Mouse (Mus musculus) gastrocnemius, postnatal 4 days (tissue): Measurements from ENCODE around the gene Rln1. TPM values are rescaled to one million over a fixed set of nuclear protein-coding genes. Genes with fewer than 3 reads are reported as not detected.

Experiments
- DNase-seq, 2 experiments: peaks; one replicate each; pipeline ENCODE4 v3.0.0; 2021 to 2022; ENCODE audit warnings: low spot score in 2 of 2, mixed read lengths in 2 of 2
- total RNA-seq, 2 experiments: library from RNA; stranded (reverse); gene quantifications; 2 replicates each; pipeline ENCODE4 v1.2.3; 2021

Rln1 gene
- total RNA-seq, 2 experiments from 2014 or later = 0.78 to 1.1 TPM

- no peak for DNase-seq
Observed at GRCm38 (mm10) chr19:29362173-29362930, 27.9 kb upstream of the Rln1 start.

- DNase-seq = peak; percentile 71 to 89
Observed at GRCm38 (mm10) chr19:29361468-29362130, 27.1 kb upstream of the Rln1 start.

GRCm38 (mm10) chr19:29360251-29360650 is 25.8 kb upstream of the Rln1 start:
- DNase-seq = no peak

DNA sequence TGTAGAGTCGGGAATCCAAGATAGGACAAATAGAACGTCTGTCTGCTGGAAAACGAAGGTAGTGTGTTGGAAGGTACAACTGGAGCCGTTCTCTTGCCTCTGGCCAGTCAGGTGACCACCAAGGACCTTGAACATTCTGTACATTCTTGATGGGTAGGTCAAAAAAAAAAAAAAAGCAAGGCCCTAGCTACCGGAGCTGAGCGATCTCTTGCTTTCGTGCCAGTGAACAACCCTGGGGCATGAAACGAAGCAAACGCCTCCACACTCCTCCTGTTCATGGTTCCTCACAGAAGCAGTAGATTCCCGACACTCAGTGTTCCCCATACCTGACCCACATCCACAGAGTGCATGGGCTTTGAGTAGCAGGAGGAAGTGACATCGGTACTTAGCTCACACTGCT is 21.8 kb upstream of the Rln1 start:
- DNase-seq = no peak

DNA sequence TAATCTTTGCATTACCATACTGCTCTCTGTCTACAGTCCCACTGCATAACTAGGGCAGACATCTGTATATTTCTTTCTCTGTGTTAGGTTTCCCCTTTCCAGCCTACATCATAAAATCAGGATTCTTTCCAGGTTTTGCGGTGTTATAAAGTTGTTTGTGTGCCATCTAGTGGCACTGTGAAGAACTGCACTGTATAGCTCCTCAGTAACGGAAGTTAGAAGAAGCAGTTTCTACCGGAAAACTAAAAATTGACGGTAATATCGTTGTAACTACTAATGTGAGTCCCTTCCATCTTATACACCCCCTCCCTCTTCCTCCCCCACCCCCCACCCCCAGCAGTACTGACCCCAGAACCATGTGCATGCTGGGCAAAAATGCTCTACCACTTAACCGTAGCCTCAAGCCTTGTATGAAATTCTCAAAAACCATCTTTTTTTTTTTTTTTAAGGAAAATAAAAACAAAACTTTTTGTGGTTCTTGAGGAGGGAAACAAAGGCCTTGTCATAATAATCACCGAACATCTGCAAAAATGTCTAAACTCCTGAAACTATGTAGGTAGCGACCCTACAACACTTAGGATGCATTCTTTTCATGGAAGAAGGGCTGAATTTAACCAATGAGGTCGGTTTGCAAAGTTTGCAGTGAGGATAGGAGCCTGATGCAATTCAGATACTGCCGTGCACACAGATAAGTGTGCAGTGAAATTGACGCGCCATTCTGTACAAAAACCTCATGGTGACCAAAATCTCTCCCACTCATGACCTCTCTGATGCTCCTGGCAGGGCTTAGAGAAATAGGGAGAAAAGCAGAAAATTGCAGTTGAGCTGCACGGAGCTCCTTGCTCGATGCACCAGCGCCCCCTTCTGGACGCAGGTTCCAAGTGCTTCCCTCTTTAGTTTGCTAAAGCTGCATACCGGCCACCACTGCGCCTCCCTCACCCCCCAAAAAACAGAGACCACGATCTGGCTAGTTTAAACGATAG is 20.7 kb upstream of the Rln1 start:
- peak; percentile 86 to 92 for DNase-seq

DNA sequence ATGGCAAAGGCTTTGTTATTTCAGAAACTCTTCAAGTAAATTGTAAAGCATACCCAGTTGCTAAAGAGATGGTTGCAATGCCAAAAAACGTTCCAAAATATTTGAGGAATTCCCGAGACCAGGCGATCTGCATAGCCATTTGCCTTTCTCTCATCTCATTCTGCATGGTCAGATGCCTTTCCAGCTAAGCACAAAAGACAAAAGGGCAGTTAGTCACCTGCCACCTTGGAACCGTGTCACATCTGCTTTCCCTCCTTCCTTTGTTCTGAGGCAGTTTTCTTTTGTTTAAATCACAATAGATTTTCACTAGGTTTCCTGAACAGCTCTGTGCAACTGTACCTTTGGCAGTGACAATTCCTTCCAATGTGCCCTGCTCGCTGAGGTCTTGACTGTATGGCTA is 16.5 kb upstream of the Rln1 start:
- no peak for DNase-seq

DNA sequence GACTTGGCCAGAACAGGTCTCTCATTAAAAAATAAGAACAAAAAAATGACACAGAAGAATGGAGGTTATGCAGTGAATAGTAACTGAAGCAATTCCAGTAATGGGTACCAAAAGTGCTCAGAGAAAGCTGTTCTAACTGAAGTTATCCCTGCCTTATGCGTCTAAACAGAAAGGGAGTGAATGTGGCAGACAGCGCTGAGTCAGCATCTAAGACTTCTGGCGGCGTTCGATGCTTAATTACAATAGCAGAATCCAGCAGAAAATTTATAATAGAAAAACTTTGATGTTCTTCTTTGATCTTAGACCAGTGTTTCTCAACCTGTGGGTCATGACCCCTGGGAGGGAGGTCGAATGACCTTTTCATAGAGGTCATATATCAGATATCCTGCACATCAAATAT is 11.2 kb upstream of the Rln1 start:
- no peak for DNase-seq

- DNase-seq = no peak
Observed at GRCm38 (mm10) chr19:29344868-29345267, 10.4 kb upstream of the Rln1 start.

GRCm38 (mm10) chr19:29342281-29342680 is 7.8 kb upstream of the Rln1 start:
- DNase-seq = no peak

DNA sequence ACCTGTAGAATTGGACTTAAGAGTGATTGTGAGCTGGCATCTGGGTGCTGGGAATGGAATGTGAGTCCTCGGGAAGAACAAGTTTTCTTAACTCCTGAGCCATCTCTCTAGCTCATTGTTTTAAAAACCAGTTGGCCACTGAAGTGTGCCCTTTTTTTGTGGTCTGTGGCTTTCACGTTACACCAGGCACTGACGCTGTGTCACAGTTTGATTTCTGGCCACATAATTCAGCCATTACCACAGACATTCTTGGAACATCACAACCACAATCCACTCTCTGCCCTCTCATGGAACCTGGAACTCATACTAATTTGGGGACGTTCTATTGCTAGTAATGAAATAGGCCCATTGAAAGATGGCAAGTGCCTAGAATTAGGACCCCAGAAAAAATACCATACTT is 6.6 kb upstream of the Rln1 start:
- no peak for DNase-seq

GRCm38 (mm10) chr19:29336624-29337023 is 2.2 kb upstream of the Rln1 start:
- no peak for DNase-seq

DNA sequence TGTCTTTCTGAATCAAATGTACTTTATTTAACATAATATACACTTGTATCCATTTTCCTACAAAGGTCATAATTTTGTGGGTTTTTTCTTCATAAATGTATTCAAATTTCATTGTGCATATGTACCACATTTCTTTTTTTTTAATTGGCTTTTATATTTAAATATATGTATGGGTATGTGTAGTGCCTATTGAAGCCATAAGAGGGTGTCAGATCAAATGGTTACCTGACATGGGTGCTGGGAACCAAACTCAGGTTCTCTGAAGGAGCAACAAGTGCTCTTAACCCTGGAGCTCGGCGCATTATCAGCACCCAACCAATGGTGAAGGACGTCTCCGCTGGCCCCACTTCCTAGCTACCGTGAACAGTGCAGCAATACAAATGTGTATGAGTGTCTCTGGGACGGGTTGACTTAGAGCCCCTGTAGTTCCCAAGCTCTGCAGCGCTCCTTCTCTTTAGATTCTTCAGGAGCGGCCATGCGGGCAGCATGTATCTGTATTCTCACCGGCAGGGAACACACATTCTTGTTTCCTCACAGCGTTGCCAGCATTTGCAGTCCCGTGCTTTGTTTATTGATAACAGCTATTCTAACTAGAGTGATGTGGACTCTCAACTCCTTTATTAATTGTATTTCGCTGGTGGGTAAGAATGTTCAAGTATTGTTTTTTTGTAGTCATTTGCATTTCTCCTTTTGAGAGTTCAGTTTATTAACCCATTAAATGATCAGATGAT is 7.5 kb downstream of the Rln1 start:
- no peak for DNase-seq

DNA sequence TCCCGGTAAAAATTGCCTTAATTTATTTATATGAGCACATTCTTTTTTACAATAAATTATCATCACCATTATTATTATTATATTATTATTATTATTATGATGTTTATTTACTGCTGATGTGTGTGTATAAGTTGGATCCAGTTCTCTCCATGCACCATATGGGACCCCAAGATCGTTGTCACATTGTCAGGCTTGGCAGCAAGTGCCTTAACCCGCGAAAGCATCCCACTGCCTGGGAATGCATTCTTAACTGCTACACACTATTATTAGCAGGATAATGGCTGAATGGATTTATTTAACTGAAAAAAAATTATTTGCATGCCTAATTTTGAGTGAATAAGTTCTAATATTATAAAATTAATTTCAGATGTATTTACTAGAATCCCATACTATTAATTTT is 8.1 kb downstream of the Rln1 start:
- no peak for DNase-seq

DNA sequence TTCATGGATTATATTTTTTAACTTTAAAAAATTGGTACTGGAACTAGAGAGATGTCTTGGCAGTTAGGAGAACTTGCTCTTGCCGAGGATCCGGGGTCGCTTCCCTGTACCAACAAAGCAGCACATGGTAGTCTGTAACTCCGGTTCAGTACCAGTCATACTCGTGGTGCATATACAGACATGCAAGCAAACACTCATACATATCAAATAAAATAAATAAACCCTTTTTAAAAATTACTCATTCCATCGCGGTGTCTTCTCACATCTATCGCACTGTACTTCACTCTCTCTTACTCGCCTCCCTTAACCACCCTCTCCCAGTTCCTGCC is 8.7 kb downstream of the Rln1 start:
- DNase-seq = no peak

GRCm38 (mm10) chr19:29325053-29325851 is 9.2 kb downstream of the Rln1 start, which contains the start of gene Insl6:
Insl6 (minus strand) TSS chr19:29325356.
- DNase-seq = peak; percentile 56 to 81

GRCm38 (mm10) chr19:29323416-29324049 is 10.9 kb downstream of the Rln1 start:
- DNase-seq = no peak

DNA sequence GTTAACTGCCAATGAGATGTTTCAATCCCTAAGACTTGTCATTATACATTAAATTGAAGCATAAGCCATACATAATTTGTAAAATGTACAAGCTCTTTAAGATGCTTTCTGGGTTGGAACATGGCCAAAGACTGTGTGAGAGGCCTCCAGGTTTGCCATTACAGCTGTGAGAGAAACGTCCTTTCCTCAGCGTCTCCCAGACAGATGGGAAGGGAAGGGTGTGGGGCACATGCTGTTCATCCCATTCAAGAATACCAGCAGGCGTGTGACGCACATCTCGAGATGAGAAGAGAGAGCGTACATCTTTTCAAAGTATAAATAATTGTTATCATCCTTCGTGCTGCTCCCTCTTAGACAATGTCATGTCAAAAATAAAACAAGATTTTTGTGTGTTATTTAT is 21.8 kb downstream of the Rln1 start:
- DNase-seq = no peak

DNA sequence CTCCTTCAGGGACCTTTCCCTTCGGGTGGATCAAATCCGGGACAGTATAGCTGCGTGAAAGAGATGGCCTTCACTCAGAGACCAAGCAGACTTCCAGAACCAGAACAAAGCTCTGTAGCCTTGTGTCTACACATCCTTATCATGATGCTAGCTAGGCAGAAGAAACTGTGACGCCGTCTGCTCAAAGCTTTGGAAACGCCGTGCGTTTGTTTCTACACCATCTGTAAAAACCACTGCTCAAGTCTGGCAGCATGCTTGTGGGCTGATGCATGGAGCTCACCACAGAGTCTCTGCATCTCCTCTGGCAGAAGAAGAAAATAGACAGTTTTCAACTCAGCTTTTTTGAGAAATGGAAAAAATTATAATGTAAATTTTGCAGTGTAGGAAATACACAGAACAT is 22.7 kb downstream of the Rln1 start:
- DNase-seq = no peak

- DNase-seq = no peak
Observed at GRCm38 (mm10) chr19:29308832-29309231, 25.6 kb downstream of the Rln1 start.

GRCm38 (mm10) chr19:29302119-29302518 is 32.4 kb downstream of the Rln1 start:
- DNase-seq = no peak
